Mouse (Mus musculus): Measurements from ENCODE around the gene Bcl2l13. TPM values are rescaled to one million over a fixed set of nuclear protein-coding genes. Genes with fewer than 3 reads are reported as not detected.
"Not testable (repeated sequence)": the region's sequence is repeated elsewhere in the genome, so short reads cannot be mapped to it uniquely, and the experiment has no call there.

The Bcl2l13 gene
- polyA plus RNA-seq, 1 experiment, result not detected

- TF ChIP-seq CTCF (IDR thresholded peaks at IDR 0.05; ENCODE audit: insufficient read depth, low read depth, low read length) (no peak), POLR2A (IDR thresholded peaks at IDR 0.05; ENCODE audit: insufficient read depth, low read depth, low read length) (no peak)
- 60% methylated on average over 5 of the region's 5 CpGs for WGBS
- no peak overlapping the region for H3K4me3 ChIP-seq (ENCODE audit: insufficient read depth, low read depth, low read length)
- H3K27ac ChIP-seq (ENCODE audit: insufficient read depth, low read depth, low read length), result no peak overlapping the region
- H3K4me1 ChIP-seq (ENCODE audit: control insufficient read depth, insufficient read depth, low read length), result no peaks in the 10 kb centered on the region
Observed at GRCm38 (mm10) chr6:120903450-120903912, 67.5 kb downstream of the Bcl2l13 start.

GRCm38 (mm10) chr6:120903961-120904360 is 67.9 kb downstream of the Bcl2l13 start:
- no peak overlapping the region for H3K27ac ChIP-seq (ENCODE audit: insufficient read depth, low read depth, low read length)
- TF ChIP-seq POLR2A (IDR thresholded peaks at IDR 0.05; ENCODE audit: insufficient read depth, low read depth, low read length), result no peak
- TF ChIP-seq CTCF (IDR thresholded peaks at IDR 0.05; ENCODE audit: insufficient read depth, low read depth, low read length), result no peak
- no peak overlapping the region for H3K4me3 ChIP-seq (ENCODE audit: insufficient read depth, low read depth, low read length)
- H3K4me1 ChIP-seq (ENCODE audit: control insufficient read depth, insufficient read depth, low read length), result no peaks in the 10 kb centered on the region
- 92% methylated on average over 11 of the region's 11 CpGs for WGBS

DNA sequence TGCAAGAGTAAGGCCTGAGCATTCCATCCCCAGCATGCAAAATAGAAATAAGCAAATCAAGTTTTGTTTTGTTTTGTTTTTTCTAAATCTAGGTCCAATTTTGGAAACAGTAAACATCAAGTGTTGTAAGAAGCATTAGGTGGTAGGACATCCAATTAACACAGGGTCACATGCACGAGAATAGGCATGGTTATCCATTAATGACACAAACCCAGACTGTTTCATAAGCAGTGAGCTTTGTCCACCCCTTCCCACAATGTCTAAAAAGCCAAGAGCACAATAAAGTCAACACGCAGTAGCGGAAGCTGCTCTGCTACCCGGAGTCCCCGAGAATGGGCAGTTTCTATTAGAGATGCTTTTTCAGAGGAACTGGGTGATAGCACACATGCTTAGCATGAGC is 69.1 kb downstream of the Bcl2l13 start:
- TF ChIP-seq CTCF (IDR thresholded peaks at IDR 0.05; ENCODE audit: insufficient read depth, low read depth, low read length), result no peak
- no peak for TF ChIP-seq POLR2A (IDR thresholded peaks at IDR 0.05; ENCODE audit: insufficient read depth, low read depth, low read length)
- WGBS, result 69% methylated on average over 5 of the region's 5 CpGs
- Histone ChIP-seq H3K4me1 (ENCODE audit: control insufficient read depth, insufficient read depth, low read length) (no peaks in the 10 kb centered on the region), H3K4me3 (ENCODE audit: insufficient read depth, low read depth, low read length) (no peak overlapping the region), H3K27ac (ENCODE audit: insufficient read depth, low read depth, low read length) (no peak overlapping the region)

GRCm38 (mm10) chr6:120906521-120906920 is 70.5 kb downstream of the Bcl2l13 start:
- Histone ChIP-seq H3K27ac (ENCODE audit: insufficient read depth, low read depth, low read length) (no peak overlapping the region), H3K4me1 (ENCODE audit: control insufficient read depth, insufficient read depth, low read length) (no peaks in the 10 kb centered on the region), H3K4me3 (ENCODE audit: insufficient read depth, low read depth, low read length) (no peak overlapping the region)
- 88% methylated on average over 6 of the region's 6 CpGs for WGBS
- TF ChIP-seq POLR2A (IDR thresholded peaks at IDR 0.05; ENCODE audit: insufficient read depth, low read depth, low read length) (no peak), CTCF (IDR thresholded peaks at IDR 0.05; ENCODE audit: insufficient read depth, low read depth, low read length) (no peak)

- not testable (repeated sequence) for H3K27ac ChIP-seq (ENCODE audit: insufficient read depth, low read depth, low read length); H3K4me3 ChIP-seq (ENCODE audit: insufficient read depth, low read depth, low read length); H3K4me1 ChIP-seq (ENCODE audit: control insufficient read depth, insufficient read depth, low read length)
- 86% methylated on average over 10 of the region's 10 CpGs for WGBS
Observed at GRCm38 (mm10) chr6:120907876-120908597, 72.0 kb downstream of the Bcl2l13 start.

DNA sequence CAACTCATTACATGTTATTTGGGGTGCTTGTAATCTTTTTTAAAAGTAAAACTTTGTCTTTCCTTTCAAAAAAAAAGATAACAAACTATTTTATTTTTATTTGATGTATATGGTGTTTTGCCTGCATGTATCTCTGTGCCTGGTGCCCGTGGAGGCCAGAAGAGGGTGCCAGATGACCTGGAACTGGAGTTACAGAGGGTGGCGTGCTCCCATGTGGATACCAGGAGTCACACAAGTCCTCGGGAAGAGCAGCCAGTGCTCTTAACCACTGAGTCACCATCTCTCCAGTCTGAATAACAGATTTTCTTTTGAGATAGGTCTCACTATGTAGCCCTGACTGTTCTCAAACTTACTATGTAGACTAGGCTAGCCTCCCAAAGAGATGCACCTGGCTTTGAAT is 73.5 kb downstream of the Bcl2l13 start:
- no peak overlapping the region for H3K4me3 ChIP-seq (ENCODE audit: insufficient read depth, low read depth, low read length)
- WGBS, result 81% methylated on average over 3 of the region's 3 CpGs
- H3K4me1 ChIP-seq (ENCODE audit: control insufficient read depth, insufficient read depth, low read length), result no peaks in the 10 kb centered on the region
- H3K27ac ChIP-seq (ENCODE audit: insufficient read depth, low read depth, low read length), result no peak overlapping the region
- TF ChIP-seq CTCF (IDR thresholded peaks at IDR 0.05; ENCODE audit: insufficient read depth, low read depth, low read length) (no peak), POLR2A (IDR thresholded peaks at IDR 0.05; ENCODE audit: insufficient read depth, low read depth, low read length) (no peak)

GRCm38 (mm10) chr6:120911213-120912007 is 75.4 kb downstream of the Bcl2l13 start:
- H3K27ac ChIP-seq (ENCODE audit: insufficient read depth, low read depth, low read length), result no peak overlapping the region
- H3K4me1 ChIP-seq (ENCODE audit: control insufficient read depth, insufficient read depth, low read length), result peaks cover 13% of the 10 kb centered on the region
- TF ChIP-seq POLR2A (IDR thresholded peaks at IDR 0.05; ENCODE audit: insufficient read depth, low read depth, low read length), result no peak
- no peak for TF ChIP-seq CTCF (IDR thresholded peaks at IDR 0.05; ENCODE audit: insufficient read depth, low read depth, low read length)
- WGBS, result 76% methylated on average over 13 of the region's 13 CpGs
- no peak overlapping the region for H3K4me3 ChIP-seq (ENCODE audit: insufficient read depth, low read depth, low read length)

DNA sequence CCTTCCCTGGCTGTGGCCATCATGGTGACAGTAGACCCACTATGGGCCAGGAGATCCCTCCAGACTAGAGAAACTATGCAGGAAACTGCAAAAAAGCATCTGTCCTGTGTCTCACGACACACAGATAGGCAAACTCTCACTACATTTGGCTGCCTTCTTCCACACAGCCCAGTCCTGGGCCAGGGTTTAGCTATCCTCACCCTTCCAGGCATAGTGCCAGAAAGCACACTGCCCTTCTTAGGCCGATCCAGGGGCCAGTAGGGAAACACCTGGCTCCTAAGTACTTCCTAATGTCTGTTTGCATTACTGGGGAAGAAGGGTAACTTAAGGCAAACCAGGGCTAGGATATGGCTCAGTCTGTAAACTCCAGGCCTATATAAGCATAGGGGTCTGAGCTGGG is 76.9 kb downstream of the Bcl2l13 start:
- Histone ChIP-seq H3K27ac (ENCODE audit: insufficient read depth, low read depth, low read length) (no peak overlapping the region), H3K4me1 (ENCODE audit: control insufficient read depth, insufficient read depth, low read length) (peaks cover 15% of the 10 kb centered on the region), H3K4me3 (ENCODE audit: insufficient read depth, low read depth, low read length) (no peak overlapping the region)
- TF ChIP-seq CTCF (IDR thresholded peaks at IDR 0.05; ENCODE audit: insufficient read depth, low read depth, low read length), result no peak
- TF ChIP-seq POLR2A (IDR thresholded peaks at IDR 0.05; ENCODE audit: insufficient read depth, low read depth, low read length), result no peak
- 79% methylated on average over 2 of the region's 2 CpGs for WGBS

- WGBS, result 85% methylated on average over 8 of the region's 8 CpGs
- TF ChIP-seq POLR2A (IDR thresholded peaks at IDR 0.05; ENCODE audit: insufficient read depth, low read depth, low read length) (no peak), CTCF (IDR thresholded peaks at IDR 0.05; ENCODE audit: insufficient read depth, low read depth, low read length) (no peak)
- Histone ChIP-seq H3K4me3 (ENCODE audit: insufficient read depth, low read depth, low read length) (no peak overlapping the region), H3K27ac (ENCODE audit: insufficient read depth, low read depth, low read length) (no peak overlapping the region), H3K4me1 (ENCODE audit: control insufficient read depth, insufficient read depth, low read length) (peaks cover 15% of the 10 kb centered on the region)
Observed at GRCm38 (mm10) chr6:120913783-120914182, 77.8 kb downstream of the Bcl2l13 start.

Measured in olfactory bulb, adult 2 months (tissue).